Mouse (Mus musculus) lung, postnatal 0 days (tissue): Measurements from ENCODE around the gene Sncb.

Experiments
- CTCF ChIP-seq: IDR thresholded peaks from 2 replicates; pipeline ENCODE4 v1.5.1; 2016; ENCODE audit warnings: antibody characterized with exemption, mild to moderate bottlenecking
- EP300 ChIP-seq: IDR thresholded peaks from 2 replicates; pipeline ENCODE4 v1.6.1; 2016; ENCODE audit warnings: antibody characterized with exemption, mild to moderate bottlenecking, control low read depth

DNA sequence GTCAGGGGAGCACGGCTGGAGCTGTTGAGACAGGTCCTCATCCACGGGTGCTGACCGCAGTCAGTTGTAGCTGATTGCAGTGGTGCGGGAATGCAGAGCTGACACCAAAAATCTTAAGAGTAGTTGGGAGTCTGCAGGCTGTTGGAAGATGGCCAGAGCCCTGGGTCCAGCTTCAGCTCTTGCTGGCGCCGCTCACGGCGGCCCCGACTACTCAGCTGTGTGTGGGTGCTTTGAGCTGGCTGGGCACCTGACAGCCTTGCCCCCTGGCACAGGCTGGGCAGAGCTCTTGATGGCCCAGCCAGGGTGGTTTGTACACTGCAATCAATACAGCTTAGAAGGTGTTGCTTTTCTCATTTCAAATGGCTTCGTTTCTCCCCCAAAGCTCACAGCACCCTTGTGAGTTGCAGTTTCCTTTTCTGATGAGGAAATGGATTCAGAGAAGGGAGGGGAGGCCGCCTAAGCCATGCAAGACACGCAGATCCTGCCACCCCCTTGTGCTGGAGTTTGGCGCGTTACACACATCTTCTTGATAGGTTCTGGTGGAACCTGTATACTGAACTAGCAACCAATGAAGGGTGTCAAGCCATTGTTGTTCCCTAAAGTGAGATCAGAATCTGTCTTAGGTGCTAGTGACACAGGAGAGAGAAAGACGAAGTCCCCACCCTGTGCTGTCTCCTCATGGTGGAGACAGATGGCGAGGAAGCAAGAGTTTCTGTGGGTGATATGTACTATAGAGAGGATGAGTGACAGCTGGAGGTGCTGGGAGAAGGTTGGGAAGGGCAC, 31.7 kb upstream of the Sncb start:
- TF ChIP-seq CTCF (no peak), EP300 (no peak)
